Mouse (Mus musculus) kidney, embryonic 16.5 days (tissue): ENCODE data around the gene Cd300ld2. TPM values are rescaled to one million over a fixed set of nuclear protein-coding genes. Genes with fewer than 3 reads are reported as not detected.
"Not testable (repeated sequence)": the region's sequence is repeated elsewhere in the genome, so short reads cannot be mapped to it uniquely, and the experiment has no call there.

Experiments used
- ATAC-seq: fragments of 200-750 bp; cut with Nextera tagmentation; 2 replicates; pipeline ENCODE4 v1.8.0; 2017; ENCODE audit warnings: moderate TSS enrichment; ENCODE audit not compliant: low FRiP score, low TSS enrichment
- H3K27ac ChIP-seq: fragments of 300-500 bp; sonication (generic); 2 replicates; pipeline ENCODE4 v1.5.1; 2014; ENCODE audit warnings: low read length
- H3K27me3 ChIP-seq: fragments of 300-500 bp; sonication (generic); 2 replicates; pipeline ENCODE4 v1.6.1; 2014; ENCODE audit warnings: low read length, control low read depth, mixed read lengths; ENCODE audit not compliant: insufficient read depth
- H3K36me3 ChIP-seq: fragments of 300-500 bp; sonication (generic); 2 replicates; pipeline ENCODE4 v1.6.1; 2014; ENCODE audit warnings: low read length, control low read depth, mixed read lengths; ENCODE audit not compliant: insufficient read depth
- H3K4me1 ChIP-seq: fragments of 300-500 bp; sonication (generic); 2 replicates; pipeline ENCODE4 v1.6.1; 2014; ENCODE audit warnings: low read length, control low read depth, mixed read lengths; ENCODE audit not compliant: insufficient read depth
- H3K4me2 ChIP-seq: fragments of 300-500 bp; sonication (generic); replicated peaks from 2 replicates; pipeline ENCODE4 v1.6.1; 2014; ENCODE audit warnings: low read depth, low read length
- H3K4me3 ChIP-seq: fragments of 300-500 bp; sonication (generic); 2 replicates; pipeline ENCODE4 v1.5.1; 2014; ENCODE audit warnings: mild to moderate bottlenecking, low read length
- H3K9ac ChIP-seq: fragments of 300-500 bp; sonication (generic); replicated peaks from 2 replicates; pipeline ENCODE4 v1.6.1; 2014; ENCODE audit warnings: low read length
- H3K9me3 ChIP-seq: fragments of 300-500 bp; sonication (generic); 2 replicates; pipeline ENCODE4 v1.6.1; 2016; ENCODE audit warnings: low read length, control low read depth
- WGBS: fragments of 180-500 bp; shearing (Covaris S2); extraction: QIAGEN DNeasy Blood & Tissue Kit; methylation state at CpG from one replicate; pipeline ENCODE4 v1.1.7; 2014; 5-methylcytosine and 5-hydroxymethylcytosine counted together
- polyA plus RNA-seq: library from polyadenylated mRNA; unstranded; fragments of >200 nt; fragmentation: Nextera tagmentation; extraction: Ambion mirVana; gene quantifications from 2 replicates; pipeline ENCODE4 v1.2.1, GENCODE M21; 2015

The Cd300ld2 gene
- polyA plus RNA-seq, 1 experiment from 2014 or later: not detected

- H3K4me1 ChIP-seq, H3K27ac ChIP-seq, H3K4me2 ChIP-seq, ATAC-seq, H3K27me3 ChIP-seq, H3K4me3 ChIP-seq, H3K9me3 ChIP-seq, H3K9ac ChIP-seq, H3K36me3 ChIP-seq: not testable (repeated sequence)
- no CpG with 5 or more reads among the region's 6 CpGs for WGBS
Measured at GRCm38 (mm10) chr11:115026912-115027311, 10.9 kb upstream of the Cd300ld2 start, which contains the start of gene Cd300ld4. Cd300ld4 (minus strand) TSS chr11:115027012.

- no peak overlapping the region for H3K4me2 ChIP-seq
- no peak for ATAC-seq
- 85% methylated on average over 5 of the region's 5 CpGs for WGBS
Measured at GRCm38 (mm10) chr11:115004070-115004469, 11.9 kb downstream of the Cd300ld2 start.

DNA sequence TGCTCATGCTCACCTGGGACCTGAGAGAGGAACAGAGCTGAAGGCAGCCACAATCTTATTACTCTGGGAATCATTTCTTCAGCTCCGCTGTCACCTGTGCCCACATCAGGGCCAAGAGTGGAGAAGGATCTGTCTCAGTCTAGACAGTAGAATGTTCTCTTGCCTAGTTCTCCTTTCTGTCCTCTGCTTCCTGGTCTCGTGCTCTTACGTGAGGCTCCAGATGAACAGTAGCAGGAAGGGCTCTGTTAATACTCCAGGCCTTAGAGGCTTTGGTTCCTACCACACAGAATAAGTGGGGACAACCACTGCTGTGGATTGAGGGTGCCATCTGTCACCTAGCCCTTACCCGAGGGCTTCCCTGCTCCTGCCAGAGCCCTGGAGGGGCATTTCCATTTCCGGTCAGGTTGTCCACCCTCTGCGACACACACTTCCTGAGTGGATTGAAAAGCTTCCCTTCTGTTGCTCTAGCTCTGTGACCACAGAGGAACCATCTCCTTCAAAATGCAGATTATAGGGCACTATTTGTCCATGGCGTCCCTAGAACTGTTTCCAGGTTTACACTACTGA lies 14.4 kb downstream of the Cd300ld2 start, which contains the start of gene Cd300c2:
Gene Cd300c2, minus strand, starts transcription at position 407 of the 567 bp plus-strand sequence.
- Histone ChIP-seq H3K4me2 (no peak within 1 kb of the TSS), H3K27ac (no peak within 1 kb of the TSS), H3K9me3 (no peaks in the 10 kb centered on the region), H3K4me3 (no peak within 1 kb of the TSS), H3K27me3 (no peaks in the 10 kb centered on the region), H3K4me1 (no peaks in the 10 kb centered on the region), H3K36me3 (no peaks in the 10 kb centered on the region), H3K9ac (no peak within 1 kb of the TSS)
- no peak for ATAC-seq
- WGBS: 82% methylated on average over 7 of the region's 7 CpGs

More at GRCm38 (mm10) chr11:115004070-115004469, 11.9 kb downstream of the Cd300ld2 start:
- Histone ChIP-seq H3K9me3 (no peaks in the 10 kb centered on the region), H3K4me3 (no peak overlapping the region), H3K27ac (no peak overlapping the region), H3K4me1 (no peaks in the 10 kb centered on the region), H3K36me3 (no peaks in the 10 kb centered on the region), H3K27me3 (no peaks in the 10 kb centered on the region), H3K9ac (no peak overlapping the region)

GRCm38 (mm10) chr11:114989793-114990192 lies 26.2 kb downstream of the Cd300ld2 start, which contains the start of gene Cd300ld:
Cd300ld (minus strand) TSS chr11:114989922.
- no peak within 1 kb of the TSS for H3K4me3 ChIP-seq
- no peak within 1 kb of the TSS for H3K9ac ChIP-seq
- H3K9me3 ChIP-seq: no peaks in the 10 kb centered on the region
- H3K36me3 ChIP-seq: no peaks in the 10 kb centered on the region
- H3K27ac ChIP-seq: no peak within 1 kb of the TSS
- H3K4me2 ChIP-seq: no peak within 1 kb of the TSS
- no peak for ATAC-seq
- H3K4me1 ChIP-seq: no peaks in the 10 kb centered on the region
- no peaks in the 10 kb centered on the region for H3K27me3 ChIP-seq
- 80% methylated on average over 4 of the region's 4 CpGs for WGBS

DNA sequence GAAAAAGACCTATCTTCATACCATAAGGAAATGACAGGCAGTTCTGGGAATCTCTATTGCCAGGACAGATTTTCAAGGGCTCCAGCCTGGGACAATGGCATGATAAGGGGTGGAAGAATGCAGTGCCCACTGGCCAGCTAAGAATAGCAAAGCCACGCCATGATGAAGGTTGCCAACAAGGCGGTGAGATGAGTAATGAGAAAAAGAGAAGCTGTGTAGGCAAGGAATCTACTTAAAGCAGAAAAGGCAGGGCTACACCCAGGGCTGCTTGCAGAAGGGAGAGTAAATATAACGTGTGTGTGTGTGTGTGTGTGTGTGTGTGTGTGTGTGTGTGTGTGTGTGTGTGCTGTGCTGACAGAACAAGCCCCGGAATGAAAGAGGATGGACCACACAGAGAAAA lies 34.1 kb downstream of the Cd300ld2 start:
- peaks cover 9% of the 10 kb centered on the region; the same call in 1 of the 2 replicates for H3K9me3 ChIP-seq
- H3K36me3 ChIP-seq: no peaks in the 10 kb centered on the region
- WGBS: 72% methylated on average over 4 of the region's 4 CpGs
- H3K4me2 ChIP-seq: no peak overlapping the region
- H3K4me3 ChIP-seq: no peak overlapping the region
- H3K27ac ChIP-seq: no peak overlapping the region
- H3K9ac ChIP-seq: no peak overlapping the region
- no peak for ATAC-seq
- no peaks in the 10 kb centered on the region for H3K27me3 ChIP-seq
- H3K4me1 ChIP-seq: no peaks in the 10 kb centered on the region

GRCm38 (mm10) chr11:114972726-114973125 lies 43.3 kb downstream of the Cd300ld2 start:
- H3K27me3 ChIP-seq: no peaks in the 10 kb centered on the region
- no peak overlapping the region for H3K9ac ChIP-seq
- H3K9me3 ChIP-seq: peaks cover 11% of the 10 kb centered on the region; the same call in 1 of the 2 replicates
- no peaks in the 10 kb centered on the region for H3K36me3 ChIP-seq
- 84% methylated on average over 10 of the region's 10 CpGs for WGBS
- no peak overlapping the region for H3K4me3 ChIP-seq
- no peak for ATAC-seq
- no peak overlapping the region for H3K4me2 ChIP-seq
- no peak overlapping the region for H3K27ac ChIP-seq
- no peaks in the 10 kb centered on the region for H3K4me1 ChIP-seq

DNA sequence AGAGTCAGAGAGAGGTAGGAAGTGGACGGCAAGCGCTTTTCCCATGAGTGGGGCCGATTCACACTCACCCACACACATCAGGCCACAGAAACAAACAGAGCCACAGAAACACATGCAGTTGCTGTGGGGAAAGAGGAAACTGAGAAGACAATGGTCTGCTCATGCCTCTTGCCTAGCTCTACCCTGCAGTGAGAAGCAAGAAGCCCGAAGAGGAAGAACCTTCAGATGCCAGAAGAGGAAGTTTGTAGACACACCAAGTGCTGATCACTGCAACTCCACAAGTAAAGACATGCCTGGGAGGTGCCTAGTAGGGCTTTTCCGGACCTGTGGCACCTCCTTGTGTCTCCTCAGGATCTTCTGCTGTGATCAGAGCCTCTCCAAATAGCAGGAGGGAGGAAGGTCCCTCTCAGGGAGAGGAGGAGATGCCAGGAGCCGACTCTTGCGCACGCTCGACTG lies 47.2 kb downstream of the Cd300ld2 start, which contains the start of gene Cd300c:
Gene Cd300c, minus strand, starts transcription at position 406 of the 456 bp plus-strand sequence.
- peaks cover 9% of the 10 kb centered on the region; the same call in 1 of the 2 replicates for H3K9me3 ChIP-seq
- H3K4me1 ChIP-seq: no peaks in the 10 kb centered on the region
- no peak within 1 kb of the TSS for H3K27ac ChIP-seq
- no peak within 1 kb of the TSS for H3K9ac ChIP-seq
- H3K4me3 ChIP-seq: no peak within 1 kb of the TSS
- no peak for ATAC-seq
- no peaks in the 10 kb centered on the region for H3K27me3 ChIP-seq
- H3K36me3 ChIP-seq: no peaks in the 10 kb centered on the region
- 66% methylated on average over 9 of the region's 9 CpGs for WGBS
- no peak within 1 kb of the TSS for H3K4me2 ChIP-seq

DNA sequence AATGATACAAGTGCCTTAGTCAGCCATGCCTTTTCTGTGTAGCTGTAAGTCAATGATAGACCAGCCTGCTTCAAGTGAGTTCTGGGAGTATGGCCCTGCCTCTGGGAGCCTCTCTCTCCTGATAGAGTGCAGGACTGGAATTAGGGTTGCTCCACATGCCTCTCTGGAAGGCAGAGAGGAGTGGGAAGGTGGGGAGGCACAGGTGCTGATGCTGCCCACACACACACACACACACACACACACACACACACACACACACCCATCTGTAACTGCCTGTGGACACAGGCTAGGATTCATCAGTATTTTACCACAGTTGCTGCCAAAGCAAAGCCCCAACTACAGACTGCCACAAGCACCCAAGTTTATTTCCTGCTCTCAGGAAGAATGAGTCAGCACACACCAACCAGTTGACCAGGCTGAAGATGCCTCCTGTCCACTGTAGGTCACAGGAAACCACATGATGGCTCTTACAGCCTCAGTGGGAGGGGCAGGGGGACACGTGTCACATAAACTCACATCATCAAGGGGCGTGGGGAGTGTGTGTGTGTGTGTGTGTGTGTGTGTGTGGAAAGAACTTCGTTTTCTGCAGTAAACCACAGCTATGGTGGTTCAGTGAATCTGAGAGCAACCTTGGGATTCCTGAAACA lies 50.7 kb downstream of the Cd300ld2 start:
- no peak for ATAC-seq
- WGBS: 54% methylated on average over 3 of the region's 3 CpGs
- H3K4me2 ChIP-seq: no peak overlapping the region
- no peak overlapping the region for H3K27ac ChIP-seq
- no peaks in the 10 kb centered on the region for H3K27me3 ChIP-seq
- H3K36me3 ChIP-seq: no peaks in the 10 kb centered on the region
- no peak overlapping the region for H3K4me3 ChIP-seq
- H3K4me1 ChIP-seq: no peaks in the 10 kb centered on the region
- no peaks in the 10 kb centered on the region for H3K9me3 ChIP-seq
- no peak overlapping the region for H3K9ac ChIP-seq

- no peak overlapping the region for H3K4me2 ChIP-seq
- no peak overlapping the region for H3K4me3 ChIP-seq
- no peaks in the 10 kb centered on the region for H3K36me3 ChIP-seq
- H3K4me1 ChIP-seq: no peaks in the 10 kb centered on the region
- H3K9ac ChIP-seq: no peak overlapping the region
- no peak overlapping the region for H3K27ac ChIP-seq
- no peak for ATAC-seq
- H3K9me3 ChIP-seq: no peaks in the 10 kb centered on the region
- WGBS: 71% methylated on average over 1 of the region's 1 CpGs
- H3K27me3 ChIP-seq: no peaks in the 10 kb centered on the region
Measured at GRCm38 (mm10) chr11:114960369-114960768, 55.6 kb downstream of the Cd300ld2 start.
